Mouse (Mus musculus): Measurements from ENCODE around the gene Aqp1.

DNA sequence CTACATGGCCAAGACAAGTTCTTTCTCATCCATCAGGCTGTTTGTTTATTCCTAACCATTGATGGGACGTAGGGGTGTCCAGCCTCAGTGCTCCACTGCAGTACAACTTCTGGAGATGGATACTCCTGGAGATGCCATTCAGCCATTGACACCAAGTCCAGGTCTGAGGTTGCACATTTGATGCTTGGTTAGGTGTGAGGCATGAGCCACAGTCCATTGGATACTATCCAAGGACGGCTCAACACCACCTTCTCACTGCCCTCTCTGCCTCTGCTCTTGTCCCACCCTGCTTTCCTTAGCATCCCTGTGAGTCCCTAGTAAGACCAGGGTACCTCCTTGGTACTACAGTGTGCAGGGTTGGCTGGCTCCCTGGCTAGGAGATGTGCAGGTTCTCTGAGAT, 36.3 kb upstream of the Aqp1 start:
- TF ChIP-seq CTCF (IDR thresholded peaks at IDR 0.05; ENCODE audit: control insufficient read depth, insufficient read depth, insufficient replicate concordance, low read depth, low read length) (no peak), POLR2A (IDR thresholded peaks at IDR 0.05; ENCODE audit: control insufficient read depth, low read depth, low read length) (no peak)
